Mouse (Mus musculus) myocyte (in vitro differentiated cells): ENCODE data around the gene Gpr162.

Experiments used
- E2F4 ChIP-seq: IDR thresholded peaks from one replicate; pipeline ENCODE4 v1.6.1; 2011; ENCODE audit warnings: mild to moderate bottlenecking, control low read depth, moderate library complexity; ENCODE audit not compliant: insufficient read depth
- MAX ChIP-seq: IDR thresholded peaks from one replicate; pipeline ENCODE4 v1.6.1; 2011; ENCODE audit warnings: low read depth, mild to moderate bottlenecking, control low read depth
- MYOD1 ChIP-seq, 3 experiments: IDR thresholded peaks; one replicate each; pipeline ENCODE4 v1.6.1; 2011; ENCODE audit warnings: control low read depth in 2 of 3, low read depth in 2 of 3, mild to moderate bottlenecking in 2 of 3, moderate library complexity in 1 of 3; ENCODE audit not compliant: insufficient read length in 2 of 3, control insufficient read depth in 1 of 3
- MYOG ChIP-seq, 3 experiments: IDR thresholded peaks; one replicate each; pipeline ENCODE4 v1.6.1; 2011; ENCODE audit warnings: control low read depth in 2 of 3, low read depth in 2 of 3, mild to moderate bottlenecking in 2 of 3; ENCODE audit not compliant: insufficient read length in 2 of 3, control insufficient read depth in 1 of 3, insufficient read depth in 1 of 3
- POLR2A ChIP-seq: IDR thresholded peaks from one replicate; pipeline ENCODE4 v1.6.1; 2011; ENCODE audit warnings: low read depth, mild to moderate bottlenecking, control low read depth, moderate library complexity; ENCODE audit not compliant: insufficient read length
- POLR2AphosphoS2 ChIP-seq: IDR thresholded peaks from one replicate; pipeline ENCODE4 v1.6.1; 2011; ENCODE audit warnings: low read depth, control low read depth; ENCODE audit not compliant: insufficient read length
- REST ChIP-seq: IDR thresholded peaks from one replicate; pipeline ENCODE4 v1.6.1; 2011; ENCODE audit warnings: mild to moderate bottlenecking, control low read depth, moderate library complexity; ENCODE audit not compliant: insufficient read depth, insufficient read length
- TCF12 ChIP-seq: IDR thresholded peaks from one replicate; pipeline ENCODE4 v1.6.1; 2011; ENCODE audit warnings: mild to moderate bottlenecking, control low read depth; ENCODE audit not compliant: poor library complexity, insufficient read depth, severe bottlenecking
- TCF3 ChIP-seq: IDR thresholded peaks from one replicate; pipeline ENCODE4 v1.6.1; 2011; ENCODE audit warnings: low read depth, control low read depth; ENCODE audit not compliant: insufficient read length
- USF1 ChIP-seq: IDR thresholded peaks from one replicate; pipeline ENCODE4 v1.6.1; 2011; ENCODE audit warnings: low read depth, mild to moderate bottlenecking, control low read depth, moderate library complexity

DNA sequence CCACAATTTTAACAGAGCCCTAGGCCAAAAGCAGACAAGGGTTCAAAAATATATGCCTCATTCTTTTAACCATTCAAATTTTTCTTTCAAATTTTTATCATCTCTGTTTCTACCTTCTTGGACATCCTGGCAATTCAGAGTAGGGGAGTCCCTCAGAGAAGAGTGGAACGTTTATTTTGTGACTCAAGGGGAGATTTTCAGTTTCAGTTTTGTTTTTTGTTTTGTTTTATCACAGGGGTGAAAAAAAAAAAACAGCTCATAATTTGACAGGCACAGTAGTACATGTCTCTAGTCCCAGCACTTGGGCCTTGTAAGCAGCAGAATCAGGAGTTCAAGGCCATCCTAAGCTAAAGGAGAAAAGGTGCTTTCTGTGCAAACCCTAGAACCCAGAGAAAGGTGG, 44.0 kb upstream of the Gpr162 start:
- TF ChIP-seq E2F4 (no peak), POLR2AphosphoS2 (no peak), POLR2A (no peak), TCF3 (no peak), USF1 (no peak), MYOG (IDR thresholded peaks at IDR 0.05; ENCODE audit: control insufficient read depth in 1 of 3, insufficient read depth in 1 of 3, insufficient read length in 2 of 3, low read depth in 2 of 3) (no peak), MAX (no peak), MYOD1 (IDR thresholded peaks at IDR 0.05; ENCODE audit: control insufficient read depth in 1 of 3, insufficient read length in 2 of 3, low read depth in 2 of 3) (no peak), TCF12 (no peak), REST (no peak)
